In genomic region chr7:141215880-141216733, GRCm38 (mm10) we compare ENCODE assay signal across 8 mouse cellular contexts. TPM values are rescaled to one million over a fixed set of nuclear protein-coding genes. Genes with fewer than 3 reads are reported as not detected.
DNase-seq lines count a peak whose midpoint lies in the region; ATAC-seq lines count a peak whose summit lies in the region.

No protein-coding gene starts in this region.

- no peaks in the 10 kb centered on the region for H3K9me3 ChIP-seq in embryonic facial prominence, embryonic 15.5 days (replicated peaks)
- no peaks in the 10 kb centered on the region for H3K9me3 ChIP-seq in intestine, embryonic 14.5 days (ENCODE audit: control insufficient read depth, low read length)
- H3K9me3 ChIP-seq in liver, embryonic 15.5 days (replicated peaks) = no peaks in the 10 kb centered on the region
- no peaks in the 10 kb centered on the region for H3K9me3 ChIP-seq in neural tube, embryonic 14.5 days (ENCODE audit: control insufficient read depth, low read length)

- peak; percentile 56 for ATAC-seq in embryonic facial prominence, embryonic 15.5 days (ENCODE audit: insufficient number of reproducible peaks, low FRiP score, low TSS enrichment, low read depth)
- ATAC-seq in intestine, embryonic 14.5 days (replicated peaks; ENCODE audit: low FRiP score, low TSS enrichment, low read depth) = peak; percentile 65
- ATAC-seq in liver, embryonic 15.5 days (ENCODE audit: insufficient read depth) = peak; percentile 49
- ATAC-seq in neural tube, embryonic 14.5 days (ENCODE audit: low read depth) = peak; percentile 72

- peak overlapping the region; percentile 73 for H3K4me3 ChIP-seq in embryonic facial prominence, embryonic 15.5 days (replicated peaks)
- peak overlapping the region; percentile 62 for H3K4me3 ChIP-seq in intestine, embryonic 14.5 days (ENCODE audit: low read depth, low read length)
- peak overlapping the region; percentile 80 for H3K4me3 ChIP-seq in liver, embryonic 15.5 days (replicated peaks)
- H3K4me3 ChIP-seq in neural tube, embryonic 14.5 days (ENCODE audit: low read depth, low read length) = peak overlapping the region; percentile 67

- peak; percentile 28 for DNase-seq in gastrocnemius, postnatal 14 days
- no peak for DNase-seq in gastrocnemius, adult 18-20 months (ENCODE audit: low spot score)
- DNase-seq in MN1 (ENCODE audit: low spot score) = peak; percentile 70
- peak; percentile 95 for DNase-seq in intestine, embryonic 14.5 days (ENCODE audit: low spot score)
- no peak for DNase-seq in cerebellum, postnatal 4 days (ENCODE audit: low spot score in 2 of 2)

- under 1% methylated on average over 42 of the region's 42 CpGs for WGBS in embryonic facial prominence, embryonic 15.5 days
- 1% methylated on average over 34 of the region's 42 CpGs for WGBS in intestine, embryonic 14.5 days
- 1% methylated on average over 42 of the region's 42 CpGs for WGBS in liver, embryonic 15.5 days (ENCODE audit: insufficient replicate concordance)
- WGBS in neural tube, embryonic 14.5 days = under 1% methylated on average over 41 of the region's 42 CpGs

- intact Hi-C loops in gastrocnemius, postnatal 14 days (cut with DNase I; ENCODE audit: low total_unique reads) = no loop called here

- no peaks in the 10 kb centered on the region for H3K27me3 ChIP-seq in embryonic facial prominence, embryonic 15.5 days
- no peaks in the 10 kb centered on the region for H3K27me3 ChIP-seq in intestine, embryonic 14.5 days (replicated peaks; ENCODE audit: control insufficient read depth, insufficient read depth, low read length)
- no peaks in the 10 kb centered on the region for H3K27me3 ChIP-seq in liver, embryonic 15.5 days
- H3K27me3 ChIP-seq in neural tube, embryonic 14.5 days (ENCODE audit: control insufficient read depth, insufficient read depth, low read length) = no peaks in the 10 kb centered on the region

- peak overlapping the region; percentile 57 for H3K9ac ChIP-seq in embryonic facial prominence, embryonic 15.5 days
- H3K9ac ChIP-seq in intestine, embryonic 14.5 days (ENCODE audit: low read length) = peak overlapping the region; percentile 64
- H3K9ac ChIP-seq in liver, embryonic 15.5 days = peak overlapping the region; percentile 89
- H3K9ac ChIP-seq in neural tube, embryonic 14.5 days (replicated peaks; ENCODE audit: low read depth, low read length) = peak overlapping the region; percentile 56

- H3K27ac ChIP-seq in embryonic facial prominence, embryonic 15.5 days (replicated peaks) = peak overlapping the region; percentile 90
- H3K27ac ChIP-seq in intestine, embryonic 14.5 days (ENCODE audit: low read depth) = peak overlapping the region; percentile 85
- peak overlapping the region; percentile 92 for H3K27ac ChIP-seq in liver, embryonic 15.5 days (replicated peaks)
- no peak overlapping the region for H3K27ac ChIP-seq in neural tube, embryonic 14.5 days (ENCODE audit: low read depth, low read length)

- peaks cover 4% of the 10 kb centered on the region; the same call in 1 of the 2 replicates for H3K36me3 ChIP-seq in embryonic facial prominence, embryonic 15.5 days
- H3K36me3 ChIP-seq in intestine, embryonic 14.5 days (ENCODE audit: control insufficient read depth, insufficient read depth, low read length) = peaks cover 19% of the 10 kb centered on the region
- peaks cover 35% of the 10 kb centered on the region for H3K36me3 ChIP-seq in liver, embryonic 15.5 days (replicated peaks)
- H3K36me3 ChIP-seq in neural tube, embryonic 14.5 days (ENCODE audit: control insufficient read depth, insufficient read depth, low read length) = no peaks in the 10 kb centered on the region

- H3K4me1 ChIP-seq in embryonic facial prominence, embryonic 15.5 days = peaks cover 48% of the 10 kb centered on the region
- H3K4me1 ChIP-seq in intestine, embryonic 14.5 days (replicated peaks; ENCODE audit: control insufficient read depth, insufficient read depth, low read length) = peaks cover 28% of the 10 kb centered on the region
- H3K4me1 ChIP-seq in liver, embryonic 15.5 days (replicated peaks) = peaks cover 97% of the 10 kb centered on the region
- H3K4me1 ChIP-seq in neural tube, embryonic 14.5 days (ENCODE audit: control insufficient read depth, insufficient read depth, low read length) = peaks cover 17% of the 10 kb centered on the region

- peak overlapping the region; percentile 95 for H3K4me2 ChIP-seq in embryonic facial prominence, embryonic 15.5 days (replicated peaks)
- peak overlapping the region; percentile 84 for H3K4me2 ChIP-seq in intestine, embryonic 14.5 days (ENCODE audit: low read length)
- peak overlapping the region; percentile 100 for H3K4me2 ChIP-seq in liver, embryonic 15.5 days
- peak overlapping the region; percentile 91 for H3K4me2 ChIP-seq in neural tube, embryonic 14.5 days (ENCODE audit: low read depth, low read length)

RNA-seq across cellular contexts. Expression of gene Rassf7, which starts 0.4 kb away (rescaled TPM):
- total RNA-seq in gastrocnemius, postnatal 14 days (2021) = 1 to 10 TPM in 1 of 2 experiments, under 1 TPM in 1; 0.62 to 1.2 TPM
- total RNA-seq in gastrocnemius, adult 18-20 months (2021) = under 1 TPM; 0.24 to 0.48 TPM
- 55.3 and 56.3 TPM in 2 replicates for polyA plus RNA-seq in embryonic facial prominence, embryonic 15.5 days (2015; fragmentation: Nextera tagmentation; extraction: Ambion mirVana)
- polyA plus RNA-seq in intestine, embryonic 14.5 days (2014; fragmentation: Nextera tagmentation; extraction: Ambion mirVana) = 60.3 and 61.4 TPM in 2 replicates
- polyA plus RNA-seq in liver, embryonic 15.5 days (2015; fragmentation: Nextera tagmentation; extraction: Ambion mirVana) = 27.3 and 33.4 TPM in 2 replicates
- polyA plus RNA-seq in neural tube, embryonic 14.5 days (2014; fragmentation: Nextera tagmentation; extraction: Ambion mirVana) = 24.8 and 25.3 TPM in 2 replicates

RNA-seq across cellular contexts. Expression of gene Lmntd2, which starts 2.2 kb away (rescaled TPM):
- total RNA-seq in gastrocnemius, postnatal 14 days (2021) = not detected
- not detected for total RNA-seq in gastrocnemius, adult 18-20 months (2021)
- polyA plus RNA-seq in embryonic facial prominence, embryonic 15.5 days (2015; fragmentation: Nextera tagmentation; extraction: Ambion mirVana) = 2.3 and 3.6 TPM in 2 replicates
- polyA plus RNA-seq in intestine, embryonic 14.5 days (2014; fragmentation: Nextera tagmentation; extraction: Ambion mirVana) = 2.7 and 2.8 TPM in 2 replicates
- polyA plus RNA-seq in liver, embryonic 15.5 days (2015; fragmentation: Nextera tagmentation; extraction: Ambion mirVana) = 0.60 and 0.91 TPM in 2 replicates
- 0.21 and 0.45 TPM in 2 replicates for polyA plus RNA-seq in neural tube, embryonic 14.5 days (2014; fragmentation: Nextera tagmentation; extraction: Ambion mirVana)

RNA-seq across cellular contexts. Expression of gene Phrf1, which starts 12.5 kb away (rescaled TPM):
- 10 to 100 TPM; 23.2 to 24.4 TPM for total RNA-seq in gastrocnemius, postnatal 14 days (2021)
- 10 to 100 TPM; 19.5 to 24.8 TPM for total RNA-seq in gastrocnemius, adult 18-20 months (2021)
- polyA plus RNA-seq in embryonic facial prominence, embryonic 15.5 days (2015; fragmentation: Nextera tagmentation; extraction: Ambion mirVana) = 68.7 and 73.2 TPM in 2 replicates
- polyA plus RNA-seq in intestine, embryonic 14.5 days (2014; fragmentation: Nextera tagmentation; extraction: Ambion mirVana) = 73.3 and 80.7 TPM in 2 replicates
- 26.7 and 32.6 TPM in 2 replicates for polyA plus RNA-seq in liver, embryonic 15.5 days (2015; fragmentation: Nextera tagmentation; extraction: Ambion mirVana)
- 59.5 and 72.3 TPM in 2 replicates for polyA plus RNA-seq in neural tube, embryonic 14.5 days (2014; fragmentation: Nextera tagmentation; extraction: Ambion mirVana)

RNA-seq across cellular contexts. Expression of gene Lrrc56, which starts 22.1 kb away (rescaled TPM):
- total RNA-seq in gastrocnemius, postnatal 14 days (2021) = 1 to 10 TPM; 2.2 to 2.4 TPM
- total RNA-seq in gastrocnemius, adult 18-20 months (2021) = 1 to 10 TPM; 1.6 to 1.7 TPM
- polyA plus RNA-seq in embryonic facial prominence, embryonic 15.5 days (2015; fragmentation: Nextera tagmentation; extraction: Ambion mirVana) = 11.2 and 14.7 TPM in 2 replicates
- 3.9 and 4.9 TPM in 2 replicates for polyA plus RNA-seq in intestine, embryonic 14.5 days (2014; fragmentation: Nextera tagmentation; extraction: Ambion mirVana)
- 11.0 and 12.1 TPM in 2 replicates for polyA plus RNA-seq in liver, embryonic 15.5 days (2015; fragmentation: Nextera tagmentation; extraction: Ambion mirVana)
- 4.4 and 6.7 TPM in 2 replicates for polyA plus RNA-seq in neural tube, embryonic 14.5 days (2014; fragmentation: Nextera tagmentation; extraction: Ambion mirVana)

RNA-seq across cellular contexts. Expression of gene Hras, which starts 22.3 kb away (rescaled TPM):
- total RNA-seq in gastrocnemius, postnatal 14 days (2021) = 100 to 1,000 TPM; 193 to 209 TPM
- total RNA-seq in gastrocnemius, adult 18-20 months (2021) = 100 to 1,000 TPM; 109 to 117 TPM
- polyA plus RNA-seq in embryonic facial prominence, embryonic 15.5 days (2015; fragmentation: Nextera tagmentation; extraction: Ambion mirVana) = 180 and 183 TPM in 2 replicates
- polyA plus RNA-seq in intestine, embryonic 14.5 days (2014; fragmentation: Nextera tagmentation; extraction: Ambion mirVana) = 72.6 and 96.6 TPM in 2 replicates
- 83.0 and 98.2 TPM in 2 replicates for polyA plus RNA-seq in liver, embryonic 15.5 days (2015; fragmentation: Nextera tagmentation; extraction: Ambion mirVana)
- polyA plus RNA-seq in neural tube, embryonic 14.5 days (2014; fragmentation: Nextera tagmentation; extraction: Ambion mirVana) = 152 and 166 TPM in 2 replicates

Comparison
In these comparisons a context has a peak if more than half of its experiments do, and no peak if none do; other contexts are left out.
1. DNase-seq: peak in gastrocnemius, postnatal 14 days (single experiment), MN1 (single experiment) and intestine, embryonic 14.5 days (single experiment); none in gastrocnemius, adult 18-20 months (single experiment) and cerebellum, postnatal 4 days (0 of 2).
2. Peak in every context shown above with its lines, with median percentiles within 50 percentile points of each other: ATAC-seq, H3K4me2 ChIP-seq, H3K4me3 ChIP-seq and H3K9ac ChIP-seq.